Mouse (Mus musculus) intestine, embryonic 16.5 days (tissue): ENCODE data around the gene Serpini1. TPM values are rescaled to one million over a fixed set of nuclear protein-coding genes. Genes with fewer than 3 reads are reported as not detected.
"Not testable (repeated sequence)": the region's sequence is repeated elsewhere in the genome, so short reads cannot be mapped to it uniquely, and the experiment has no call there.

Source experiments
- ATAC-seq: fragments of 200-750 bp; cut with Nextera tagmentation; 2 replicates; pipeline ENCODE4 v1.8.0; 2017; ENCODE audit warnings: moderate TSS enrichment, moderate library complexity
- H3K27ac ChIP-seq: fragments of 300-500 bp; sonication (generic); 2 replicates; pipeline ENCODE4 v1.5.1; 2014; ENCODE audit warnings: mild to moderate bottlenecking, low read length
- H3K27me3 ChIP-seq: fragments of 300-500 bp; sonication (generic); replicated peaks from 2 replicates; pipeline ENCODE4 v1.6.1; 2014; ENCODE audit warnings: low read length, control low read depth, mixed read lengths; ENCODE audit not compliant: control insufficient read depth, insufficient read depth
- H3K36me3 ChIP-seq: fragments of 300-500 bp; sonication (generic); 2 replicates; pipeline ENCODE4 v1.6.1; 2014; ENCODE audit warnings: low read length, control low read depth; ENCODE audit not compliant: control insufficient read depth, insufficient read depth
- H3K4me1 ChIP-seq: fragments of 300-500 bp; sonication (generic); 2 replicates; pipeline ENCODE4 v1.6.1; 2014; ENCODE audit warnings: low read length, control low read depth, mixed read lengths; ENCODE audit not compliant: control insufficient read depth, insufficient read depth
- H3K4me2 ChIP-seq: fragments of 300-500 bp; sonication (generic); 2 replicates; pipeline ENCODE4 v1.6.1; 2014; ENCODE audit warnings: low read depth, low read length, control low read depth
- H3K4me3 ChIP-seq: fragments of 300-500 bp; sonication (generic); 2 replicates; pipeline ENCODE4 v1.5.1; 2014; ENCODE audit warnings: mild to moderate bottlenecking, low read length
- H3K9ac ChIP-seq: fragments of 300-500 bp; sonication (generic); 2 replicates; pipeline ENCODE4 v1.6.1; 2014; ENCODE audit warnings: low read depth, low read length
- H3K9me3 ChIP-seq: fragments of 300-500 bp; sonication (generic); 2 replicates; pipeline ENCODE4 v1.6.1; 2016; ENCODE audit warnings: low read length, control low read depth; ENCODE audit not compliant: control insufficient read depth
- WGBS: fragments of 180-500 bp; shearing (Covaris S2); extraction: QIAGEN DNeasy Blood & Tissue Kit; methylation state at CpG from one replicate; pipeline ENCODE4 v1.1.7; 2014; 5-methylcytosine and 5-hydroxymethylcytosine counted together
- polyA plus RNA-seq: library from polyadenylated mRNA; unstranded; fragments of >200 nt; fragmentation: Nextera tagmentation; extraction: Ambion mirVana; gene quantifications from 2 replicates; pipeline ENCODE4 v1.2.1, GENCODE M21; 2015

Serpini1 gene
- polyA plus RNA-seq, 1 experiment from 2014 or later, result 25.7 TPM

GRCm38 (mm10) chr3:75630988-75631615, 73.8 kb downstream of the Serpini1 start:
- 69% methylated on average over 4 of the region's 4 CpGs for WGBS
- H3K4me1 ChIP-seq, result no peaks in the 10 kb centered on the region
- H3K4me3 ChIP-seq, result no peak overlapping the region
- H3K36me3 ChIP-seq, result no peaks in the 10 kb centered on the region
- H3K9ac ChIP-seq, result no peak overlapping the region
- H3K27me3 ChIP-seq, result no peaks in the 10 kb centered on the region
- H3K9me3 ChIP-seq, result no peaks in the 10 kb centered on the region
- ATAC-seq, result no peak
- no peak overlapping the region for H3K4me2 ChIP-seq
- no peak overlapping the region for H3K27ac ChIP-seq

DNA sequence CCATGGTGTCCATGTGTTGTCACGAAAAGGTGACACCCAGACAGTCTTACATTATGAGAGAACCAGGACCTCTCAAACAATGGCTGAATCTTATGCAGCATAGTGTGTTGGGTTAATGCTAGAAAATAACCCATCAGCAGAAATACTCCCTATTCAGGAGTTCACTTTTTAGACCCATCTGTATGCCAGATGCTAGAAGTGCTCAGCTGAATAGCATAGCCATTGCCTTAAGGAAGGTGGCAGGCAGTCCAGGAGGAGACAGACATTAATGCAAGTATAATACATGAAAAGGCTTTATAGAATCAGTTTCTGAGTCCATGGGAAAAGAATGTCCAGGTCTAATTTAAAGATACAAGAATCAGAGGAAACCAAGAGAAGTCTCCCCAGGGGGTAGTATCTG, 75.9 kb downstream of the Serpini1 start:
- no peak for ATAC-seq
- WGBS, result 89% methylated on average over 1 of the region's 1 CpGs

GRCm38 (mm10) chr3:75633635-75634034, 76.3 kb downstream of the Serpini1 start:
- H3K9me3 ChIP-seq, result no peaks in the 10 kb centered on the region
- WGBS, result 69% methylated on average over 4 of the region's 4 CpGs
- no peaks in the 10 kb centered on the region for H3K27me3 ChIP-seq
- no peak overlapping the region for H3K4me3 ChIP-seq
- no peaks in the 10 kb centered on the region for H3K36me3 ChIP-seq
- H3K4me2 ChIP-seq, result no peak overlapping the region
- no peak overlapping the region for H3K9ac ChIP-seq
- ATAC-seq, result no peak
- H3K27ac ChIP-seq, result no peak overlapping the region
- no peaks in the 10 kb centered on the region for H3K4me1 ChIP-seq

More for the DNA sequence above, 75.9 kb downstream of the Serpini1 start:
- H3K4me3 ChIP-seq, result no peak overlapping the region
- no peak overlapping the region for H3K27ac ChIP-seq
- no peaks in the 10 kb centered on the region for H3K4me1 ChIP-seq
- no peaks in the 10 kb centered on the region for H3K36me3 ChIP-seq
- H3K9ac ChIP-seq, result no peak overlapping the region
- H3K27me3 ChIP-seq, result no peaks in the 10 kb centered on the region
- H3K9me3 ChIP-seq, result no peaks in the 10 kb centered on the region
- no peak overlapping the region for H3K4me2 ChIP-seq

GRCm38 (mm10) chr3:75635648-75636047, 78.3 kb downstream of the Serpini1 start:
- H3K4me3 ChIP-seq, result no peak overlapping the region

GRCm38 (mm10) chr3:75639546-75639945, 82.2 kb downstream of the Serpini1 start:
- no peak for ATAC-seq
- Histone ChIP-seq H3K9me3 (no peaks in the 10 kb centered on the region), H3K4me2 (no peak overlapping the region), H3K9ac (no peak overlapping the region), H3K4me3 (no peak overlapping the region), H3K27me3 (no peaks in the 10 kb centered on the region), H3K4me1 (no peaks in the 10 kb centered on the region), H3K36me3 (no peaks in the 10 kb centered on the region), H3K27ac (no peak overlapping the region)
- WGBS, result 57% methylated on average over 1 of the region's 1 CpGs

More at GRCm38 (mm10) chr3:75635648-75636047, 78.3 kb downstream of the Serpini1 start:
- ATAC-seq, result no peak
- Histone ChIP-seq H3K27me3 (no peaks in the 10 kb centered on the region), H3K36me3 (no peaks in the 10 kb centered on the region), H3K9ac (no peak overlapping the region), H3K4me1 (no peaks in the 10 kb centered on the region), H3K4me2 (no peak overlapping the region), H3K9me3 (no peaks in the 10 kb centered on the region), H3K27ac (no peak overlapping the region)
- 87% methylated on average over 1 of the region's 1 CpGs for WGBS

- H3K9me3 ChIP-seq, result no peaks in the 10 kb centered on the region
- no peaks in the 10 kb centered on the region for H3K4me1 ChIP-seq
- H3K27me3 ChIP-seq, result no peaks in the 10 kb centered on the region
- no peak overlapping the region for H3K4me2 ChIP-seq
- H3K36me3 ChIP-seq, result no peaks in the 10 kb centered on the region
- no peak overlapping the region for H3K27ac ChIP-seq
- H3K9ac ChIP-seq, result no peak overlapping the region
- no peak overlapping the region for H3K4me3 ChIP-seq
- ATAC-seq, result no peak
These were observed 90.2 kb downstream of the Serpini1 start for GRCm38 (mm10) chr3:75647542-75647941.

- H3K27ac ChIP-seq, result no peak overlapping the region
- no peak overlapping the region for H3K4me3 ChIP-seq
- no peaks in the 10 kb centered on the region for H3K9me3 ChIP-seq
- no peaks in the 10 kb centered on the region for H3K36me3 ChIP-seq
- H3K9ac ChIP-seq, result no peak overlapping the region
- no peaks in the 10 kb centered on the region for H3K4me1 ChIP-seq
- no peak for ATAC-seq
- H3K4me2 ChIP-seq, result no peak overlapping the region
- WGBS, result 76% methylated on average over 1 of the region's 1 CpGs
- no peaks in the 10 kb centered on the region for H3K27me3 ChIP-seq
These were observed 90.9 kb downstream of the Serpini1 start for GRCm38 (mm10) chr3:75648226-75648625.

- not testable (repeated sequence) for H3K4me3 ChIP-seq, H3K9ac ChIP-seq, H3K27me3 ChIP-seq, H3K36me3 ChIP-seq, H3K4me1 ChIP-seq, H3K9me3 ChIP-seq, H3K27ac ChIP-seq, ATAC-seq, H3K4me2 ChIP-seq
- whole genome bisulfite sequencing, result 51% methylated on average over 4 of the region's 4 CpGs
These were observed 93.2 kb downstream of the Serpini1 start for GRCm38 (mm10) chr3:75650416-75651154.

DNA sequence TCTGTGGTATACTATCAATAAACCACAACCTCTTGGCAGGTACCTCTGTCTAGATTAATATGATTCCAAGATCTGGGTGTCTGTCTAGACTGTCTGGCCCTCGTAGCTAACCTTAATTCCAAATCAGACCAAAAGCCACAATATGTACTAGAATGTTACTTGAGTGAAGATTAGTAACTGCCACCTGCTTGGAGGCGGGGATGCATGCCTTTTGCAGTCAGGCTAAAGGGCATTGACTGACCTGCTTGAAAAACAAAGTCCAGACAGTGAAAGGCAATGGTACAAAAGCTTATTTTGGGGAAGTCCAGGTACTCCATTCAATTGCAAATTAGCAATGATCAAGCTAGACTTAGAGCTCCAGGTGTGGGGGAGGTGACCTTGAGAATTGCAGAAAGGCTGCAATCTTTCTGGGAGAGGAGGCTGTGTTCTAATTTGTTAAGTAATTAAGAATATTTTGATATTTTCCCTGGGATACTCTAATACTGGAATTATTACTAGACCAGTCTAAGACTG, 94.3 kb downstream of the Serpini1 start:
- no peaks in the 10 kb centered on the region for H3K36me3 ChIP-seq
- no peak overlapping the region for H3K4me3 ChIP-seq
- 79% methylated on average over 2 of the region's 2 CpGs for WGBS
- H3K4me2 ChIP-seq, result no peak overlapping the region
- no peaks in the 10 kb centered on the region for H3K9me3 ChIP-seq
- ATAC-seq, result no peak
- no peaks in the 10 kb centered on the region for H3K4me1 ChIP-seq
- H3K27ac ChIP-seq, result no peak overlapping the region
- no peaks in the 10 kb centered on the region for H3K27me3 ChIP-seq
- H3K9ac ChIP-seq, result no peak overlapping the region
